Mouse (Mus musculus) hindbrain, embryonic 14.5 days (tissue): ENCODE data around the gene Prlh. TPM values are rescaled to one million over a fixed set of nuclear protein-coding genes. Genes with fewer than 3 reads are reported as not detected.

ENCODE experiments used
- ATAC-seq: fragments of 200-750 bp; cut with Nextera tagmentation; 2 replicates; pipeline ENCODE4 v1.8.0; 2017; ENCODE audit warnings: moderate number of reproducible peaks, mild to moderate bottlenecking, moderate TSS enrichment, moderate library complexity; ENCODE audit not compliant: low FRiP score
- DNase-seq: peaks from one replicate; pipeline ENCODE4 v3.0.0-alpha.2; 2015; ENCODE audit warnings: low spot score
- H3K27ac ChIP-seq: fragments of 300-500 bp; sonication (generic); 2 replicates; pipeline ENCODE4 v1.5.1; 2014; ENCODE audit warnings: mild to moderate bottlenecking, moderate library complexity
- H3K27me3 ChIP-seq: fragments of 300-500 bp; sonication (generic); 2 replicates; pipeline ENCODE4 v1.6.1; 2014; ENCODE audit warnings: mild to moderate bottlenecking, low read length, mixed read lengths; ENCODE audit not compliant: control insufficient read depth, insufficient read depth
- H3K36me3 ChIP-seq: fragments of 300-500 bp; sonication (generic); replicated peaks from 2 replicates; pipeline ENCODE4 v1.6.1; 2014; ENCODE audit not compliant: control insufficient read depth, insufficient read depth
- H3K4me1 ChIP-seq: fragments of 300-500 bp; sonication (generic); replicated peaks from 2 replicates; pipeline ENCODE4 v1.6.1; 2014; ENCODE audit warnings: antibody characterized with exemption, low read length, mixed read lengths; ENCODE audit not compliant: control insufficient read depth, insufficient read depth
- H3K4me2 ChIP-seq: fragments of 300-500 bp; sonication (generic); replicated peaks from 2 replicates; pipeline ENCODE4 v1.6.1; 2014; ENCODE audit warnings: mild to moderate bottlenecking, moderate library complexity
- H3K4me3 ChIP-seq: fragments of 300-500 bp; sonication (generic); replicated peaks from 2 replicates; pipeline ENCODE4 v1.5.1; 2014; ENCODE audit warnings: mild to moderate bottlenecking, low read length
- H3K9ac ChIP-seq: fragments of 300-500 bp; sonication (generic); 2 replicates; pipeline ENCODE4 v1.6.1; 2014
- H3K9me3 ChIP-seq: fragments of 300-500 bp; sonication (generic); 2 replicates; pipeline ENCODE4 v1.6.1; 2016; ENCODE audit warnings: low read length; ENCODE audit not compliant: control insufficient read depth
- WGBS: fragments of 180-500 bp; shearing (Covaris S2); extraction: QIAGEN DNeasy Blood & Tissue Kit; methylation state at CpG from one replicate; pipeline ENCODE4 v1.1.7; 2014; 5-methylcytosine and 5-hydroxymethylcytosine counted together
- polyA plus RNA-seq: library from polyadenylated mRNA; unstranded; fragments of >200 nt; fragmentation: Nextera tagmentation; extraction: Ambion mirVana; gene quantifications from 2 replicates; pipeline ENCODE4 v1.2.1, GENCODE M21; 2014

The Prlh gene
- polyA plus RNA-seq, 1 experiment from 2014 or later: not detected

DNA sequence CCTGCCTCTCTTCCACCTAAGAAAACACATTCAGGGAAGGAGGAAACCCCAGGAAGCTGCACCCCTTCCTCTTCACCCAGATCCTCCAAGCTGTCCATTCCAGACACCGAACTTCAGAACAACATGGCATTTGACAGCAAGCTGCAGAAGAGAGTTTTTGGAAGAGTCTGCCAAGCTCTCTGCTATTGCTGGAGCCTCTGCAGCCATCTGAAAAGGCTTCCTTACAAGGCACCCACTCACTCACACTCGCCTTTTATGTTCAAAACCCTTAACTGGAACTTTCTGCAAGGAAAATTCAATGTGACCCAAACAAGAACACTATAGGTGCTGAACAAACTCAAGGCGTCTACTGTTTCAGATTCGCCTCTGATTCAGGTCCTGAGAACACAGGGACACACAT, 15.7 kb downstream of the Prlh start:
- DNase-seq (no peak), ATAC-seq (no peak)
- H3K36me3 ChIP-seq: no peaks in the 10 kb centered on the region
- peaks cover 4% of the 10 kb centered on the region; the same call in 1 of the 2 replicates for H3K4me1 ChIP-seq
- no peak overlapping the region for H3K4me2 ChIP-seq
- no peaks in the 10 kb centered on the region; the same call in 1 of the 2 replicates for H3K27me3 ChIP-seq
- no peak overlapping the region for H3K4me3 ChIP-seq
- WGBS: 82% methylated on average over 4 of the region's 4 CpGs
- no peak overlapping the region for H3K27ac ChIP-seq
- no peak overlapping the region for H3K9ac ChIP-seq
- H3K9me3 ChIP-seq: no peaks in the 10 kb centered on the region

- no peak for ATAC-seq
- Histone ChIP-seq H3K4me2 (no peak within 1 kb of the TSS), H3K9ac (no peak within 1 kb of the TSS), H3K9me3 (no peaks in the 10 kb centered on the region), H3K4me3 (no peak within 1 kb of the TSS), H3K36me3 (no peaks in the 10 kb centered on the region), H3K27me3 (no peaks in the 10 kb centered on the region; the same call in 1 of the 2 replicates), H3K27ac (no peak within 1 kb of the TSS), H3K4me1 (peaks cover 10% of the 10 kb centered on the region)
- no peak for DNase-seq
- WGBS: 40% methylated on average over 9 of the region's 9 CpGs
Observed at GRCm38 (mm10) chr1:90969347-90969784, 16.5 kb downstream of the Prlh start, which contains the start of gene Rab17. TSS of gene Rab17 (minus strand) at chr1:90969661.

GRCm38 (mm10) chr1:90969881-90970390, 17.0 kb downstream of the Prlh start:
- no peak overlapping the region for H3K4me2 ChIP-seq
- H3K27me3 ChIP-seq: no peaks in the 10 kb centered on the region; the same call in 1 of the 2 replicates
- H3K27ac ChIP-seq: no peak overlapping the region
- 81% methylated on average over 10 of the region's 10 CpGs for WGBS
- no peaks in the 10 kb centered on the region for H3K9me3 ChIP-seq
- DNase-seq (no peak), ATAC-seq (no peak)
- no peak overlapping the region for H3K4me3 ChIP-seq
- peaks cover 16% of the 10 kb centered on the region for H3K4me1 ChIP-seq
- no peak overlapping the region for H3K9ac ChIP-seq
- H3K36me3 ChIP-seq: no peaks in the 10 kb centered on the region

DNA sequence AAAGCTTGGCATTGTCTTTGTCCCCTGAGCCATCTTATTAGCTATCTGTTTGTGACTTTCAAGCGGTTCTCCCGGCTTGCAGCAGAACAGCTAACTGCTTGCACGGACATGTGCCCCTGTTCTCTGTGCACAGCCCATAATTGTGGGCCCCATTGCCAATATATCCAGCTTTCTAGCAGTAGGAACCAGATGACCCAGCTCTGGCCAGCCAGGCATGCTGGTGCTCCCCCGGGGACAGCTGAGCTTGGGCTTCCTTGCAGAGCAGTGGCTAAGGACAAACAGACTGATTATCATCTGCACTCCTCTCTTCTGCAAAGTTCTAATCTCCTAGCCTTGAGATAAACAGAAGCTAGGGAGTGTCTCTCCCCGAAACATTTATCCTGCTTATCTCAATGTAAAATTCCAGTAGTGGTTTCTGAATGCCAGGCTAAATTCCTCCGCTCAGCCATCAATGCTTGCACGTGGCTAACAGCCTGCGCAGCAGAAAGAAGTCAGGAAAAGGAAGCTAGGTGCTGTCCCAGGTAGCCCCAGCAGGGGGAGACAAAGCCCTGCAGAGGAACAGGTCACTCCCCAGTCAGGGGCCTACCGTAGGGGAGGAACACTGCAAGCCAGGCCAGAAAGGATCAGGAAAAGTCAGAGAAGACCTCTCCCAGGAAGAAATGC, 20.1 kb downstream of the Prlh start:
- Histone ChIP-seq H3K4me2 (no peak overlapping the region), H3K9ac (no peak overlapping the region), H3K27me3 (no peaks in the 10 kb centered on the region; the same call in 1 of the 2 replicates), H3K36me3 (no peaks in the 10 kb centered on the region), H3K4me1 (peaks cover 27% of the 10 kb centered on the region), H3K9me3 (no peaks in the 10 kb centered on the region), H3K27ac (no peak overlapping the region), H3K4me3 (no peak overlapping the region)
- DNase-seq (peak; percentile 98), ATAC-seq (peak; percentile 58; the same call in 1 of the 2 replicates)
- 21% methylated on average over 9 of the region's 9 CpGs for WGBS

DNA sequence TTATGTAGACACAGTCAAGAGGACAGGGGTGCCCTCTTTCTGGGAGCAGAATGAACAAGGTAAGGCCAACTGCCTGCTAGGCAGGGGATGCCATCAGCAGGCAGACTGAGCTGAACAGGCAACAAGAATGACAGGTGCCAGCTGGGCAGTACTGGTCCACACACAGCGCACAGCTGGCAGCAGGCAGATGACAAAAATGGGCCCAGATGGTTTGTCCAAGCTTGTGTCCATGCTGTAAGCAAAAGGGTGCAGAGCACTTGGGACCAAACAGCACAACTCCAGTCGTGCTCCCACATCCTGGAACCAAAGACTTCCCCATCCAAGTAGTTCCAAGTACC, 20.6 kb downstream of the Prlh start:
- Histone ChIP-seq H3K9ac (no peak overlapping the region; the same call in 1 of the 2 replicates), H3K4me3 (no peak overlapping the region), H3K27me3 (no peaks in the 10 kb centered on the region; the same call in 1 of the 2 replicates), H3K4me1 (peaks cover 27% of the 10 kb centered on the region), H3K4me2 (no peak overlapping the region), H3K9me3 (no peaks in the 10 kb centered on the region), H3K36me3 (no peaks in the 10 kb centered on the region), H3K27ac (no peak overlapping the region)
- ATAC-seq: peak; percentile 43; the same call in 1 of the 2 replicates
- 83% methylated on average over 2 of the region's 2 CpGs for WGBS
- DNase-seq: no peak

DNA sequence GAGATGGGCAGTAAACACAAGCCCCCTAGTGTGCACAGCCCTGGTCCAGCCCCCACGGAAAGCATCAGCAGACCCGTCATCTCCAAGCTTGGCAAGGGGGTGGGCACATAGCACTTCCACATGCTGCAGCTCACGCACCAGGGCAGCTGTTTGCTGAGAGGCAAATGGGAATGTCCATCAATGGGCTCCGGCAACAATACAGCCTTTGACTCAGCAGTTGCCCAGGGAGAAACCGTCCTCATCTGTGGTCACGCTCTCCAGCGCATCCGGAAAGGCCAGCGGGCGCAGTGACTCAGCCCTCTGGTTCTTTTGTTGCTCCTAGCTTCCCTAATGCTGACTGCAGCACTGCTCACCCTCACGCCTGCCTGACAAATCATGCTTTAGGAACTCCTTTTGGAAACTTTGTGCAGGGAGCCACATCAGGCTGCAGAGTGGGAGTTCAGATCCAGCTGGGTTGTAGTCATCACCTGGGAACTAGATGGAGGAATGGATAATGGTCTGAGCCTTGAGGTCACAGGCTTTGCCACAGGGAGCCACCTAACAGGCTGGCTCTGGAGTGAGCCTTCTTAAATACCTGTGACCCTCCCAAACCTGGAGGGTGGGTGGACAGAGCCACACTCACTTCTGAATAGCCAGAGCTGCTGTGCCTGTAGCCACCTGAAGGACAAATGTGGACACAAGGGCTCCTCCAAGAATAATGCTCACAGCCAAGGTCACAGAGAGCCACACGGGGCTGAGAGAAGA, 22.2 kb downstream of the Prlh start:
- Histone ChIP-seq H3K4me3 (no peak overlapping the region), H3K27ac (no peak overlapping the region)
- ATAC-seq: peak; percentile 73

GRCm38 (mm10) chr1:90975960-90976359, 23.1 kb downstream of the Prlh start:
- Histone ChIP-seq H3K9ac (no peak overlapping the region), H3K4me3 (no peak overlapping the region), H3K36me3 (no peaks in the 10 kb centered on the region), H3K27me3 (no peaks in the 10 kb centered on the region; the same call in 1 of the 2 replicates), H3K4me2 (no peak overlapping the region), H3K27ac (no peak overlapping the region), H3K9me3 (no peaks in the 10 kb centered on the region), H3K4me1 (peaks cover 27% of the 10 kb centered on the region)
- no peak for DNase-seq
- WGBS: 45% methylated on average over 4 of the region's 4 CpGs
- no peak for ATAC-seq

More for the DNA sequence above, 22.2 kb downstream of the Prlh start:
- no peaks in the 10 kb centered on the region; the same call in 1 of the 2 replicates for H3K27me3 ChIP-seq
- H3K4me1 ChIP-seq: peaks cover 27% of the 10 kb centered on the region
- peak; percentile 64 for DNase-seq
- no peaks in the 10 kb centered on the region for H3K9me3 ChIP-seq
- H3K9ac ChIP-seq: no peak overlapping the region; the same call in 1 of the 2 replicates
- 3% methylated on average over 12 of the region's 12 CpGs for WGBS
- no peaks in the 10 kb centered on the region for H3K36me3 ChIP-seq
- H3K4me2 ChIP-seq: peak overlapping the region; percentile 30

- Histone ChIP-seq H3K9ac (no peak overlapping the region), H3K36me3 (no peaks in the 10 kb centered on the region), H3K4me3 (no peak overlapping the region), H3K27me3 (no peaks in the 10 kb centered on the region), H3K9me3 (no peaks in the 10 kb centered on the region), H3K4me1 (peaks cover 2% of the 10 kb centered on the region), H3K4me2 (no peak overlapping the region), H3K27ac (no peak overlapping the region)
- 83% methylated on average over 10 of the region's 10 CpGs for WGBS
- ATAC-seq (no peak), DNase-seq (no peak)
Observed at GRCm38 (mm10) chr1:90980638-90981330, 27.9 kb downstream of the Prlh start.

DNA sequence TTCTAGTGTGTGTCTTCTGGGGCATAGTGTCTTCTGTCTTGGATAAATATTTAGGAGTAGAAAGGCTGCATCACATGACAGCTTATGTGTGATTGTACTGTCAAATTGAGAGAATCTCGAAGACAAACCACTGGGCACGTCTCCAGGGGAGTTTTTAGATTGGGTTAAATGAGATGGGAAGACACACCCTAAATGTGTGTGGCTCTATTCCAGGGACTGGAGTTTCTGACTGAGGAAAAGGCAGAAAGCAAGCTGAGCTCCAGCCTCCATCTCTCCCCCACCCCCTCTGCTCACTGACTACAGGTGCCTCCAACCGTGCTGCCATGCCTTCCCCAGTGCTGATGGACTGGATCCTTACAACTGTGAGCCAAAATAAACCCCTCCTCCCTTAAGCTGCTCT, 28.4 kb downstream of the Prlh start:
- Histone ChIP-seq H3K9ac (no peak overlapping the region), H3K27ac (no peak overlapping the region), H3K27me3 (no peaks in the 10 kb centered on the region), H3K4me3 (no peak overlapping the region), H3K4me2 (no peak overlapping the region), H3K36me3 (no peaks in the 10 kb centered on the region), H3K4me1 (no peaks in the 10 kb centered on the region), H3K9me3 (no peaks in the 10 kb centered on the region)
- no peak for DNase-seq
- no peak for ATAC-seq
- 79% methylated on average over 3 of the region's 3 CpGs for WGBS
